Mouse (Mus musculus): ENCODE measurements at regions not wholly inside any gene's neighbourhood (a gene's known extent, or its start where the extent isn't known, plus 50 kb on each side); places are given as distances from the start of the nearest gene placed in this dataset.

- TF ChIP-seq CTCF (IDR thresholded peaks at IDR 0.05; ENCODE audit: borderline replicate concordance, insufficient read depth, low read depth, low read length): no peak
- no peak for TF ChIP-seq POLR2A (IDR thresholded peaks at IDR 0.05; ENCODE audit: borderline replicate concordance, insufficient read depth, low read length)
These were observed 73.6 kb upstream of the Mrps9 start for GRCm38 (mm10) chr1:42777416-42777815.

All from cerebellum, adult 2 months (tissue).